Mouse (Mus musculus): ENCODE results near the gene Coa5. TPM values are rescaled to one million over a fixed set of nuclear protein-coding genes. Genes with fewer than 3 reads are reported as not detected.

Coa5 gene
- total and polyA plus RNA-seq, 3 experiments: 31.4 to 34.5 TPM; not detected in 1

DNA sequence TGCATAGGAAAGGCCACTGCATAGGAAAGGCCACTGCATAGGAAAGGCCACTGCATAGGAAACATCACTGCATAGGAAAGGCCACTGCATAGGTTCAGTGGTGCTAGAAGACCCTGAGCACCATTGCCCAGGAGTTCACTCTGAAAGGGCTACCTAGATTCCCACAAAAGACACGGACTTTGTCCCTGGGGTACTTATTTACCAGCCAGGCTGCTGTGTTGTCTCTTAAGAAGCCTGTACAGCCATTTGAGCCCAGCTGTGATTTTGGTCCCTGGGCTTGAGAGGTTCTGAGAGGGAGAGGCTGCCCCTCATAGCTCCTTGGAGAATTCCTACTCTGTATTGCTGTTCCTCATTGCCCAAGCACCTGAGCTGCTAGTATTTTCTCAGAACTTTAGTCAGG lies 33.4 kb downstream of the Coa5 start:
- H3K36me3 ChIP-seq (ENCODE audit: control insufficient read depth in 1 of 2, insufficient read depth in 2 of 2, low read length in 2 of 2): no peaks in the 10 kb centered on the region
- TF ChIP-seq E2F4 (IDR thresholded peaks at IDR 0.05; ENCODE audit: borderline replicate concordance, low read depth, low read length) (no peak), BHLHE40 (IDR thresholded peaks at IDR 0.05; ENCODE audit: borderline replicate concordance, low read depth, low read length) (no peak), RAD21 (IDR thresholded peaks at IDR 0.05; ENCODE audit: low read depth, low read length) (no peak), MEF2A (IDR thresholded peaks at IDR 0.05; ENCODE audit: extremely low read depth, insufficient replicate concordance, low read depth, low read length, poor library complexity, severe bottlenecking) (no peak), USF1 (IDR thresholded peaks at IDR 0.05; ENCODE audit: low read depth, low read length) (no peak), USF2 (IDR thresholded peaks at IDR 0.05; ENCODE audit: borderline replicate concordance in 1 of 2, insufficient read depth in 1 of 2, low read depth in 1 of 2, low read length in 2 of 2) (no peak), EP300 (IDR thresholded peaks at IDR 0.05; ENCODE audit: low read depth in 1 of 2, low read length in 2 of 2) (no peak), ZC3H11A (IDR thresholded peaks at IDR 0.05; ENCODE audit: low read depth, low read length) (no peak), NRF1 (IDR thresholded peaks at IDR 0.05; ENCODE audit: insufficient read depth, low read depth, low read length, poor library complexity, severe bottlenecking) (no peak), CHD1 (IDR thresholded peaks at IDR 0.05; ENCODE audit: low read depth, low read length) (no peak), HCFC1 (IDR thresholded peaks at IDR 0.05; ENCODE audit: low read depth, low read length) (no peak), SIN3A (IDR thresholded peaks at IDR 0.05; ENCODE audit: low read length) (no peak), NELFE (IDR thresholded peaks at IDR 0.05; ENCODE audit: low read depth, low read length) (no peak), CHD2 (IDR thresholded peaks at IDR 0.05; ENCODE audit: low read length) (no peak), POLR2AphosphoS5 (IDR thresholded peaks at IDR 0.05; ENCODE audit: borderline replicate concordance, low read depth, low read length) (no peak), MAFK (IDR thresholded peaks at IDR 0.05; ENCODE audit: borderline replicate concordance, low read depth, low read length) (no peak), MAX (IDR thresholded peaks at IDR 0.05; ENCODE audit: low read length) (no peak)

DNA sequence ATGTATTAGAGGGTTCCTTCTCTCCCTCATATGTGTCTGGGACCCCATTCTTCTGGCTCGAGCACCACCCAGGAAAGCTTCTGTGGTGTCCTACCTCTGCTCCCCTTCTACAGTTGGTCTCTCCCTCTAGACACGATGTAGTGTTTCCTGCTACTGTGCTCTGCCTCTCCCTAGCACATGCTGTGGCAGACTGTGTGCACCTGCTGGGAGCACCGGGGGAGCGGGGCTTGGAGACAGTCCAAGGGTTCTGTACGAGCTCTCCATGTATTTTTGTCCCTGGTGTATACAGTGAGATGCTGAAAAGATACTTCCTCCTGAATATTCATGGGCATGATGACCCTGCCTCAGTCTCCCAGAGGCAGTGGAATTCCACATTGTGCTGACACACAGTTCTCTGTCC lies 36.7 kb downstream of the Coa5 start:
- no peaks in the 10 kb centered on the region for H3K9me3 ChIP-seq (replicated peaks; ENCODE audit: insufficient read depth, low read length)
- no peaks in the 10 kb centered on the region for H3K27me3 ChIP-seq (ENCODE audit: control insufficient read depth in 1 of 2, insufficient read depth in 2 of 2, low read length in 2 of 2)
- DNase-seq (ENCODE audit: low read depth, low spot score): no peak
- no peaks in the 10 kb centered on the region for H3K79me2 ChIP-seq (ENCODE audit: control insufficient read depth, insufficient read depth, low read length, poor library complexity)
- H3K4me1 ChIP-seq (ENCODE audit: control insufficient read depth in 1 of 2, insufficient read depth in 2 of 2, low read length in 2 of 2): no peaks in the 10 kb centered on the region
- no peak overlapping the region for H3K27ac ChIP-seq (ENCODE audit: control insufficient read depth, low read depth, low read length)
- H3K9ac ChIP-seq (ENCODE audit: control insufficient read depth, low read depth, low read length, poor library complexity, severe bottlenecking): no peak overlapping the region
- H3K36me3 ChIP-seq (ENCODE audit: control insufficient read depth in 1 of 2, insufficient read depth in 2 of 2, low read length in 2 of 2): no peaks in the 10 kb centered on the region
- TF ChIP-seq NELFE (IDR thresholded peaks at IDR 0.05; ENCODE audit: low read depth, low read length): no peak
- TF ChIP-seq JUND (IDR thresholded peaks at IDR 0.05; ENCODE audit: low read depth, low read length): no peak
- no peak overlapping the region for H3K4me3 ChIP-seq (ENCODE audit: control insufficient read depth in 1 of 2, insufficient read depth in 1 of 2, low read depth in 2 of 2, low read length in 2 of 2)

More for the DNA sequence above, 33.4 kb downstream of the Coa5 start:
- Histone ChIP-seq H3K4me1 (ENCODE audit: control insufficient read depth in 1 of 2, insufficient read depth in 2 of 2, low read length in 2 of 2) (no peaks in the 10 kb centered on the region), H3K79me2 (ENCODE audit: control insufficient read depth, insufficient read depth, low read length, poor library complexity) (no peaks in the 10 kb centered on the region), H3K27ac (ENCODE audit: control insufficient read depth, low read depth, low read length) (no peak overlapping the region), H3K9ac (ENCODE audit: control insufficient read depth, low read depth, low read length, poor library complexity, severe bottlenecking) (no peak overlapping the region), H3K9me3 (replicated peaks; ENCODE audit: insufficient read depth, low read length) (no peaks in the 10 kb centered on the region), H3K4me3 (ENCODE audit: control insufficient read depth in 1 of 2, insufficient read depth in 1 of 2, low read depth in 2 of 2, low read length in 2 of 2) (no peak overlapping the region), H3K27me3 (ENCODE audit: control insufficient read depth in 1 of 2, insufficient read depth in 2 of 2, low read length in 2 of 2) (no peaks in the 10 kb centered on the region)
- no peak for DNase-seq (ENCODE audit: low read depth, low spot score)

Data from MEL (cell line).